Mouse (Mus musculus): ENCODE measurements around the gene Ccnb1ip1. TPM values are rescaled to one million over a fixed set of nuclear protein-coding genes. Genes with fewer than 3 reads are reported as not detected.
A peak's percentile ranks its signal among the peaks of the same experiment; 100 is the strongest.
"Not testable (repeated sequence)": the region's sequence is repeated elsewhere in the genome, so short reads cannot be mapped to it uniquely, and the experiment has no call there.

The Ccnb1ip1 gene
- not detected for total RNA-seq (2021)

GRCm38 (mm10) chr14:50807487-50808072 is at the start of gene Ccnb1ip1, which contains the start of gene Parp2:
Gene Ccnb1ip1, minus strand, starts transcription at chr14:50807732.
Gene Parp2, plus strand, starts transcription at chr14:50807841.
- peak; percentile 99 for DNase-seq (ENCODE audit: low spot score in 2 of 2)
- intact Hi-C loops (cut with DNase I), result loop anchor here (1.0 to 5.0 kb wide), 5 partner anchors 22 to 281 kb away; partner anchors contain the start of genes Pip4p1, Pnp, Tep1 and Ttc5

GRCm38 (mm10) chr14:50855788-50856187 is 48.3 kb upstream of the Ccnb1ip1 start:
- DNase-seq (ENCODE audit: low spot score in 2 of 2), result no peak
- intact Hi-C loops (cut with DNase I), result no loop called here

GRCm38 (mm10) chr14:50837236-50837635 is 29.7 kb upstream of the Ccnb1ip1 start:
- DNase-seq (ENCODE audit: low spot score in 2 of 2), result no peak
- intact Hi-C loops (cut with DNase I), result no loop called here

GRCm38 (mm10) chr14:50834435-50834834 is 26.9 kb upstream of the Ccnb1ip1 start:
- intact Hi-C loops (cut with DNase I), result no loop called here
- DNase-seq (ENCODE audit: low spot score in 2 of 2), result no peak

GRCm38 (mm10) chr14:50833964-50834363 is 26.4 kb upstream of the Ccnb1ip1 start:
- intact Hi-C loops (cut with DNase I), result no loop called here

GRCm38 (mm10) chr14:50829878-50830277 is 22.3 kb upstream of the Ccnb1ip1 start:
- no peak for DNase-seq (ENCODE audit: low spot score in 2 of 2)
- intact Hi-C loops (cut with DNase I), result no loop called here

More at GRCm38 (mm10) chr14:50833964-50834363, 26.4 kb upstream of the Ccnb1ip1 start:
- DNase-seq (ENCODE audit: low spot score in 2 of 2), result peak in 1 of 2 experiments; percentile 14

- peak; percentile 26 to 61 for DNase-seq (ENCODE audit: low spot score in 2 of 2)
These were observed 19.0 kb upstream of the Ccnb1ip1 start for GRCm38 (mm10) chr14:50826579-50826978.

GRCm38 (mm10) chr14:50824219-50824618 is 16.7 kb upstream of the Ccnb1ip1 start:
- no peak for DNase-seq (ENCODE audit: low spot score in 2 of 2)
- intact Hi-C loops (cut with DNase I), result no loop called here

More at GRCm38 (mm10) chr14:50826579-50826978, 19.0 kb upstream of the Ccnb1ip1 start:
- intact Hi-C loops (cut with DNase I), result no loop called here

- intact Hi-C loops (cut with DNase I), result no loop called here
These were observed 15.7 kb upstream of the Ccnb1ip1 start for GRCm38 (mm10) chr14:50823240-50823639.

GRCm38 (mm10) chr14:50813060-50813459 is 5.5 kb upstream of the Ccnb1ip1 start:
- intact Hi-C loops (cut with DNase I), result no loop called here
- no peak for DNase-seq (ENCODE audit: low spot score in 2 of 2)

More at GRCm38 (mm10) chr14:50823240-50823639, 15.7 kb upstream of the Ccnb1ip1 start:
- no peak for DNase-seq (ENCODE audit: low spot score in 2 of 2)

- intact Hi-C loops (cut with DNase I), result loop anchor here (2.0 to 5.0 kb wide), 4 partner anchors 66 to 282 kb away; partner anchors contain the start of genes Pip4p1, Pnp and Tep1
These were observed 1.1 kb downstream of the Ccnb1ip1 start for GRCm38 (mm10) chr14:50806469-50806868.

GRCm38 (mm10) chr14:50804683-50805082 is 2.8 kb downstream of the Ccnb1ip1 start:
- intact Hi-C loops (cut with DNase I), result loop anchor here (5.0 kb wide), 2 partner anchors 68 to 128 kb away; partner anchors contain the start of genes Pip4p1, Pnp and Tep1

More at GRCm38 (mm10) chr14:50806469-50806868, 1.1 kb downstream of the Ccnb1ip1 start:
- DNase-seq (ENCODE audit: low spot score in 2 of 2), result not testable (repeated sequence)

GRCm38 (mm10) chr14:50802843-50803562 is 4.5 kb downstream of the Ccnb1ip1 start:
- intact Hi-C loops (cut with DNase I), result no loop called here
- DNase-seq (ENCODE audit: low spot score in 2 of 2), result peak in 1 of 2 experiments; percentile 23

More at GRCm38 (mm10) chr14:50804683-50805082, 2.8 kb downstream of the Ccnb1ip1 start:
- no peak for DNase-seq (ENCODE audit: low spot score in 2 of 2)

- no peak for DNase-seq (ENCODE audit: low spot score in 2 of 2)
- intact Hi-C loops (cut with DNase I), result no loop called here
These were observed 5.1 kb downstream of the Ccnb1ip1 start for GRCm38 (mm10) chr14:50802441-50802840.

GRCm38 (mm10) chr14:50799502-50800259 is 7.9 kb downstream of the Ccnb1ip1 start:
- peak; percentile 46 to 61 for DNase-seq (ENCODE audit: low spot score in 2 of 2)
- intact Hi-C loops (cut with DNase I), result loop anchor here (1.0 kb wide), 1 partner anchor 264 kb away; no protein-coding TSS in a partner anchor

GRCm38 (mm10) chr14:50798512-50798911 is 9.0 kb downstream of the Ccnb1ip1 start:
- DNase-seq (ENCODE audit: low spot score in 2 of 2), result no peak
- intact Hi-C loops (cut with DNase I), result no loop called here

GRCm38 (mm10) chr14:50796464-50796863 is 11.1 kb downstream of the Ccnb1ip1 start:
- DNase-seq (ENCODE audit: low spot score in 2 of 2), result no peak
- intact Hi-C loops (cut with DNase I), result no loop called here

- intact Hi-C loops (cut with DNase I), result no loop called here
- DNase-seq (ENCODE audit: low spot score in 2 of 2), result no peak
These were observed 11.6 kb downstream of the Ccnb1ip1 start for GRCm38 (mm10) chr14:50795965-50796364.

- intact Hi-C loops (cut with DNase I), result no loop called here
- no peak for DNase-seq (ENCODE audit: low spot score in 2 of 2)
These were observed 12.1 kb downstream of the Ccnb1ip1 start for GRCm38 (mm10) chr14:50795261-50795935.

Measured in left cerebral cortex, postnatal 25 days (tissue).